Comparison of ENCODE assay signal across 14 mouse cellular contexts in genomic region chr17:7009440-7009839, GRCm38 (mm10). TPM values are rescaled to one million over a fixed set of nuclear protein-coding genes. Genes with fewer than 3 reads are reported as not detected.
"Had no signal": no experiment of that assay in that cellular context is flagged by ENCODE, and none has a peak within 500 bp of the region (broad histone marks: within the 10 kb centered on the region; RNA-seq: fewer than 3 reads in every experiment).

No protein-coding gene starts in this region.

RNA-seq across cellular contexts. Expression of gene Gm1604a, which starts 15.9 kb away (rescaled TPM):
- polyA plus RNA-seq: embryonic facial prominence, embryonic 10.5 days; embryonic facial prominence, embryonic 11.5 days; embryonic facial prominence, embryonic 12.5 days; embryonic facial prominence, embryonic 13.5 days; embryonic facial prominence, embryonic 14.5 days; embryonic facial prominence, embryonic 15.5 days; erythroblast, embryonic 14.5 days; forebrain, embryonic 10.5 days; forebrain, embryonic 11.5 days; forebrain, embryonic 12.5 days; forebrain, embryonic 14.5 days; forebrain, embryonic 15.5 days; gonadal fat pad, adult 2 months; heart, adult 2 months had no signal

RNA-seq across cellular contexts. Expression of gene Gm49721, which starts 30.7 kb away (rescaled TPM):
- polyA plus RNA-seq: embryonic facial prominence, embryonic 13.5 days; embryonic facial prominence, embryonic 15.5 days; erythroblast, embryonic 14.5 days; forebrain, embryonic 10.5 days; forebrain, embryonic 14.5 days; heart, adult 2 months had no signal
